Mouse (Mus musculus): Measurements from ENCODE around the gene Mapk8. TPM values are rescaled to one million over a fixed set of nuclear protein-coding genes. Genes with fewer than 3 reads are reported as not detected.
A peak's percentile ranks its signal among the peaks of the same experiment; 100 is the strongest.

Mapk8 gene
- total RNA-seq, 2 experiments from 2014 or later: 101 to 110 TPM

DNA sequence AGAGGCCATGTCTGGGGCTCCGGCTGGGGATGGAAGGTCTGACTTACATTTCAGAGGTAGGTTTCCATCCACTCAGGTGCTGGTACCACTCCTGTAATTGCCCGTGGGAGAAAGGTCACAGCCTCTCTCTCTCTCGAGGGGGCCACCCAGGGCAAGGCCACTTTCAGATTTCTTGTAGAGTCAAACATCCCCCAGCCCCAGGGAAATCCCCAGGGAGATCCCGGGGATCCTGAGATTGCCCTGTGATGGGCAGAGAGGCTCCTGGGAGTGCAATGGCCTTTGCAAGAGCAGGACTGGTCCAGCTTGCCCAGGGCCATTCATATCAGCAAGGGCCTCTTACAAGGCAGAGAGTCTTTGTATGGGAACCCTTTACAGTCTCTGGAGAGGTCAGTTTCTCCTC is 112.6 kb downstream of the Mapk8 start:
- H3K27ac ChIP-seq: no peak overlapping the region

DNA sequence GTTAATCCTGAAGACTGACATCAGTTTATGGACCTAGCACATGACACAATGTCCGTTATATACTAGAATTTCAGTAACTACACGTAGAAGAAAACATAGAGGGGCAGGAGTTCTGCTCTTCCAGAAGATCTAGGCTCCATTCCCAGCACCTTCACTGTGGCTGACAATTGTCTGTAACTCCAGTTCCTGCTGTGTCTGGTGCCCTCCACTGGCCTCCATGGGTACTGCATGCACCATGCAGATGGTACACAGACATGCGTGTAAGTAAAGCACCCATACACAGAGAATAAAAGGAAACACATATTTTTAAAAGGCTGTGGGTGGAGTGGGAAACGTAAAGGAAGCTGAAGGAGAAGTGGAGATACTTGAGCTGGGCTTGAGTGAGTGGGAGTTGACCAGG is 113.1 kb downstream of the Mapk8 start:
- intact Hi-C loops (cut with DNase I): no loop called here
- H3K4me3 ChIP-seq: no peak overlapping the region

More for the DNA sequence above, 112.6 kb downstream of the Mapk8 start:
- no peak for TF ChIP-seq CTCF (IDR thresholded peaks at IDR 0.05)
- no peak overlapping the region for H3K4me3 ChIP-seq
- DNase-seq (ENCODE audit: extremely low spot score in 1 of 2, low spot score in 2 of 2): no peak
- intact Hi-C loops (cut with DNase I): no loop called here

GRCm38 (mm10) chr14:33331627-33332026 is 115.3 kb downstream of the Mapk8 start:
- TF ChIP-seq CTCF (IDR thresholded peaks at IDR 0.05): no peak
- DNase-seq (ENCODE audit: extremely low spot score in 1 of 2, low spot score in 2 of 2): no peak
- Histone ChIP-seq H3K27ac (no peak overlapping the region), H3K4me3 (no peak overlapping the region)
- intact Hi-C loops (cut with DNase I): no loop called here

More for the DNA sequence above, 113.1 kb downstream of the Mapk8 start:
- no peak overlapping the region for H3K27ac ChIP-seq
- no peak for DNase-seq (ENCODE audit: extremely low spot score in 1 of 2, low spot score in 2 of 2)
- TF ChIP-seq CTCF (IDR thresholded peaks at IDR 0.05): peak; percentile 64

GRCm38 (mm10) chr14:33330986-33331385 is 116.0 kb downstream of the Mapk8 start:
- intact Hi-C loops (cut with DNase I): no loop called here
- DNase-seq (ENCODE audit: extremely low spot score in 1 of 2, low spot score in 2 of 2): no peak
- H3K4me3 ChIP-seq: no peak overlapping the region
- H3K27ac ChIP-seq: no peak overlapping the region
- TF ChIP-seq CTCF (IDR thresholded peaks at IDR 0.05): peak; percentile 33

GRCm38 (mm10) chr14:33329297-33329805 is 117.6 kb downstream of the Mapk8 start:
- TF ChIP-seq CTCF (IDR thresholded peaks at IDR 0.05): no peak

GRCm38 (mm10) chr14:33328369-33328768 is 118.6 kb downstream of the Mapk8 start:
- peak; percentile 4; the same call in 1 of the 2 replicates for TF ChIP-seq CTCF (IDR thresholded peaks at IDR 0.05)
- Histone ChIP-seq H3K27ac (no peak overlapping the region), H3K4me3 (no peak overlapping the region)
- intact Hi-C loops (cut with DNase I): no loop called here
- no peak for DNase-seq (ENCODE audit: extremely low spot score in 1 of 2, low spot score in 2 of 2)

More at GRCm38 (mm10) chr14:33329297-33329805, 117.6 kb downstream of the Mapk8 start:
- Histone ChIP-seq H3K4me3 (no peak overlapping the region), H3K27ac (no peak overlapping the region)
- intact Hi-C loops (cut with DNase I): no loop called here
- DNase-seq (ENCODE audit: extremely low spot score in 1 of 2, low spot score in 2 of 2): no peak

Other genes starting within 250 kb of the Mapk8 start
- gene Arhgap22, start 233.1 kb downstream of the Mapk8 start, total RNA-seq (2021): 10 to 100 TPM; 10.9 to 12.1 TPM
- gene Frmpd2, start 24.5 kb upstream of the Mapk8 start, total RNA-seq (2021): under 1 TPM; 0.25 to 0.87 TPM
- gene Ptpn20, start 142.0 kb upstream of the Mapk8 start, total RNA-seq (2021): under 1 TPM; 0.49 to 0.63 TPM

All from left cerebral cortex, adult 2 months (tissue).